Mouse (Mus musculus): ENCODE measurements around the gene Vps29. TPM values are rescaled to one million over a fixed set of nuclear protein-coding genes. Genes with fewer than 3 reads are reported as not detected.

The Vps29 gene
- polyA plus RNA-seq, 1 experiment, result 134 TPM

- TF ChIP-seq POLR2A (IDR thresholded peaks at IDR 0.05; ENCODE audit: borderline replicate concordance, low read depth, low read length) (no peak), CTCF (IDR thresholded peaks at IDR 0.05; ENCODE audit: low read depth, low read length) (no peak)
- no peaks in the 10 kb centered on the region; the same call in 1 of the 2 replicates for H3K4me1 ChIP-seq (ENCODE audit: control insufficient read depth, insufficient read depth, low read length)
These were observed 23.9 kb upstream of the Vps29 start for GRCm38 (mm10) chr5:122330269-122330668.

GRCm38 (mm10) chr5:122334682-122335081 lies 19.5 kb upstream of the Vps29 start:
- no peak for TF ChIP-seq CTCF (IDR thresholded peaks at IDR 0.05; ENCODE audit: low read depth, low read length)
- Histone ChIP-seq H3K27ac (ENCODE audit: insufficient read depth, low read depth, low read length) (no peak overlapping the region), H3K4me1 (ENCODE audit: control insufficient read depth, insufficient read depth, low read length) (no peaks in the 10 kb centered on the region), H3K4me3 (ENCODE audit: insufficient read depth, low read length) (no peak overlapping the region)

More at GRCm38 (mm10) chr5:122330269-122330668, 23.9 kb upstream of the Vps29 start:
- H3K4me3 ChIP-seq (ENCODE audit: insufficient read depth, low read length), result no peak overlapping the region
- H3K27ac ChIP-seq (ENCODE audit: insufficient read depth, low read depth, low read length), result no peak overlapping the region

GRCm38 (mm10) chr5:122336554-122337294 lies 17.4 kb upstream of the Vps29 start:
- Histone ChIP-seq H3K4me1 (ENCODE audit: control insufficient read depth, insufficient read depth, low read length) (no peaks in the 10 kb centered on the region), H3K4me3 (ENCODE audit: insufficient read depth, low read length) (no peak overlapping the region), H3K27ac (ENCODE audit: insufficient read depth, low read depth, low read length) (no peak overlapping the region)
- TF ChIP-seq POLR2A (IDR thresholded peaks at IDR 0.05; ENCODE audit: borderline replicate concordance, low read depth, low read length) (no peak), CTCF (IDR thresholded peaks at IDR 0.05; ENCODE audit: low read depth, low read length) (no peak)

- Histone ChIP-seq H3K27ac (ENCODE audit: insufficient read depth, low read depth, low read length) (no peak overlapping the region), H3K4me1 (ENCODE audit: control insufficient read depth, insufficient read depth, low read length) (peaks cover 16% of the 10 kb centered on the region), H3K4me3 (ENCODE audit: insufficient read depth, low read length) (no peak overlapping the region)
- TF ChIP-seq CTCF (IDR thresholded peaks at IDR 0.05; ENCODE audit: low read depth, low read length) (no peak), POLR2A (IDR thresholded peaks at IDR 0.05; ENCODE audit: borderline replicate concordance, low read depth, low read length) (no peak)
These were observed 11.3 kb upstream of the Vps29 start for GRCm38 (mm10) chr5:122342874-122343273.

- Histone ChIP-seq H3K27ac (ENCODE audit: insufficient read depth, low read depth, low read length) (peak overlapping the region; percentile 29), H3K4me3 (ENCODE audit: insufficient read depth, low read length) (no peak overlapping the region), H3K4me1 (ENCODE audit: control insufficient read depth, insufficient read depth, low read length) (peaks cover 16% of the 10 kb centered on the region)
- TF ChIP-seq CTCF (IDR thresholded peaks at IDR 0.05; ENCODE audit: low read depth, low read length) (no peak), POLR2A (IDR thresholded peaks at IDR 0.05; ENCODE audit: borderline replicate concordance, low read depth, low read length) (no peak)
These were observed 10.4 kb upstream of the Vps29 start for GRCm38 (mm10) chr5:122343768-122344167.

GRCm38 (mm10) chr5:122344260-122344659 lies 9.9 kb upstream of the Vps29 start:
- TF ChIP-seq CTCF (IDR thresholded peaks at IDR 0.05; ENCODE audit: low read depth, low read length) (peak; percentile 86), POLR2A (IDR thresholded peaks at IDR 0.05; ENCODE audit: borderline replicate concordance, low read depth, low read length) (no peak)
- H3K27ac ChIP-seq (ENCODE audit: insufficient read depth, low read depth, low read length), result peak overlapping the region; percentile 29
- no peak overlapping the region for H3K4me3 ChIP-seq (ENCODE audit: insufficient read depth, low read length)
- peaks cover 16% of the 10 kb centered on the region for H3K4me1 ChIP-seq (ENCODE audit: control insufficient read depth, insufficient read depth, low read length)

GRCm38 (mm10) chr5:122345777-122346176 lies 8.4 kb upstream of the Vps29 start:
- H3K4me1 ChIP-seq (ENCODE audit: control insufficient read depth, insufficient read depth, low read length), result peaks cover 16% of the 10 kb centered on the region
- H3K27ac ChIP-seq (ENCODE audit: insufficient read depth, low read depth, low read length), result no peak overlapping the region
- H3K4me3 ChIP-seq (ENCODE audit: insufficient read depth, low read length), result no peak overlapping the region
- TF ChIP-seq POLR2A (IDR thresholded peaks at IDR 0.05; ENCODE audit: borderline replicate concordance, low read depth, low read length), result no peak
- no peak for TF ChIP-seq CTCF (IDR thresholded peaks at IDR 0.05; ENCODE audit: low read depth, low read length)

- Histone ChIP-seq H3K27ac (ENCODE audit: insufficient read depth, low read depth, low read length) (peak overlapping the region; percentile 66), H3K4me3 (ENCODE audit: insufficient read depth, low read length) (peak overlapping the region; percentile 68), H3K4me1 (ENCODE audit: control insufficient read depth, insufficient read depth, low read length) (peaks cover 10% of the 10 kb centered on the region)
- no peak for TF ChIP-seq POLR2A (IDR thresholded peaks at IDR 0.05; ENCODE audit: borderline replicate concordance, low read depth, low read length)
- no peak for TF ChIP-seq CTCF (IDR thresholded peaks at IDR 0.05; ENCODE audit: low read depth, low read length)
These were observed 411 bp downstream of the Vps29 start for GRCm38 (mm10) chr5:122354492-122355067.

- peak within 1 kb of the TSS; percentile 52 for H3K27ac ChIP-seq (ENCODE audit: insufficient read depth, low read depth, low read length)
- H3K4me1 ChIP-seq (ENCODE audit: control insufficient read depth, insufficient read depth, low read length), result peaks cover 6% of the 10 kb centered on the region; the same call in 1 of the 2 replicates
- no peak for TF ChIP-seq CTCF (IDR thresholded peaks at IDR 0.05; ENCODE audit: low read depth, low read length)
- no peak for TF ChIP-seq POLR2A (IDR thresholded peaks at IDR 0.05; ENCODE audit: borderline replicate concordance, low read depth, low read length)
- H3K4me3 ChIP-seq (ENCODE audit: insufficient read depth, low read length), result peak within 1 kb of the TSS; percentile 79
These were observed 17.5 kb downstream of the Vps29 start, which contains the start of gene Gpn3 for GRCm38 (mm10) chr5:122371591-122372191. Gene Gpn3 (plus strand): TSS chr5:122371876.
